Mouse (Mus musculus) ES-Bruce4 (cell line): ENCODE data around the gene Axl.

ENCODE experiments used
- CTCF ChIP-seq: IDR thresholded peaks from one replicate; pipeline ENCODE4 v1.8.1; 2011; ENCODE audit warnings: low read depth, low read length
- EP300 ChIP-seq: IDR thresholded peaks from 2 replicates; pipeline ENCODE4 v1.6.1; 2011; ENCODE audit warnings: low read depth, low read length; ENCODE audit not compliant: insufficient read depth
- POLR2A ChIP-seq: IDR thresholded peaks from one replicate; pipeline ENCODE4 v1.8.1; 2011; ENCODE audit warnings: low read length; ENCODE audit not compliant: insufficient read depth

DNA sequence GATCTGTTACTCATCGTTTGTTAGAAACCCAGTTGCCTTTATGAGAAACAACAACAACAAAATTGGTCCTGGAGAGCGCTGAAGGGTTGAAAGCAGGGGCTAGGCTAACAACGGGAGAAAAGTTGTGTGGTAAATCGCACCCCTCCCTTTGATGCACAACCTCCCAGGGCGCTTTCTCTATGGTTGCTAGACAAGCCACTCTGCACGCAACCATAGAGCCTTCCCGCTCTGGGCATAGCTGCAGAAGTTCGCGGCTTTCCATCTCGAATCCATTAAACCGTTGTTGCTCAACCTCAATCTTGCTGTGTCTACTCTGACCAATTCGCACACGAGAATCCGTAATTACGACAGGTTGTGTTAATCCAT is 33.1 kb downstream of the Axl start:
- no peak for TF ChIP-seq POLR2A
- TF ChIP-seq CTCF: no peak
- TF ChIP-seq EP300: no peak
